Mouse (Mus musculus) adrenal gland, postnatal 4 days (tissue): ENCODE data around the gene Mapkbp1. TPM values are rescaled to one million over a fixed set of nuclear protein-coding genes. Genes with fewer than 3 reads are reported as not detected.

ENCODE experiments used
- DNase-seq, 2 experiments: peaks; one replicate each; pipeline ENCODE4 v3.0.0; 2021 to 2022; ENCODE audit warnings: low spot score in 2 of 2, mixed read lengths in 2 of 2
- long read RNA-seq, 2 experiments: library from polyadenylated mRNA; stranded (forward); transcript quantifications; one replicate each; pipeline ENCODE4 v2.0.0; 2021
- total RNA-seq, 2 experiments: library from RNA; stranded (reverse); gene quantifications; 2 replicates each; pipeline ENCODE4 v1.2.3; 2021

Mapkbp1 gene
- 10 to 100 TPM; 25.3 to 27.2 TPM for total RNA-seq
- long read RNA-seq, experiment 1, partial matches to known transcripts = 4 of 7 reads
- long read RNA-seq, experiment 1, other reads (novel, unspliced or antisense) = 3 of 7 reads
- long read RNA-seq, experiment 2, partial matches to known transcripts = 2 of 2 reads
- long read RNA-seq, experiment 2, other reads (novel, unspliced or antisense) = 0 of 2 reads

GRCm38 (mm10) chr2:119972537-119972879 is at the start of gene Mapkbp1:
TSS of gene Mapkbp1 (plus strand) at chr2:119972699.
- DNase-seq = no peak

- no peak for DNase-seq
These were observed 1.9 kb upstream of the Mapkbp1 start for GRCm38 (mm10) chr2:119970571-119970970.

GRCm38 (mm10) chr2:119971316-119971715 is 1.2 kb upstream of the Mapkbp1 start:
- no peak for DNase-seq

DNA sequence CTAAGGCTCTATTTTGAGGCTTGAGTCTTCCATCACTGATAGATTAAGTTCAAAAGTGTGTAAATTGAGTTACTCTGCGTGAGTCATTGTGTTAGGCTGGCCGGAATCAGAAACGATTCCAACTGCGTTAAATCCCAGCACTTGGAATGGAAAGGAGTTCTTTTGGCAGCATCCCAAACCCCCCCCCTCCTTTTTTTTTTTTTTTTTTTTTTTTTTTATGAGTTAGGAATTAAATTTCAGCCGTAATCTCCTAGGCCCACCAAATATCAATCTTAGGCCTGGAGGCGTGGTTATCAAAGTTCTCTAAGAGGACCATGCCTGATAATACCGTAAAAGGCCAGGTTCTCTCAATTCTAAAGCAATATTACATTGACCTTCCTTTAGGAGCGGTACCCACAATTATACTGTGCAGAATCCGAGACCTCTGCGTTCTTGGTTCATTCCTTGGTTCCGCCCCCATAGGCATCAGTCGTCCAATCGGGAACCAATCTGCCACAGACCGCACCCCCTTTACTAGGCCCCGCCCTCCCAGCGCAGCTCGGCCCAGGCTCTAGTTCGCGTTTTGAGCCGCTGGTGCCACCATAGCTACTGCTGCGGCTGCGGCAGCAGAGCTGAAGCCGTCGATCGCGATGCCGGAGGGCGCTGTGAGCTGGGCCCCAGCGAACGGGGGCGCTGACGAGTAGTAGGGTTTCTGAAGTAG is 512 bp upstream of the Mapkbp1 start:
- peak; percentile 81 to 89 for DNase-seq

- DNase-seq = no peak
These were observed 8.0 kb downstream of the Mapkbp1 start for GRCm38 (mm10) chr2:119980343-119980986.

GRCm38 (mm10) chr2:119981631-119982030 is 9.1 kb downstream of the Mapkbp1 start:
- no peak for DNase-seq

DNA sequence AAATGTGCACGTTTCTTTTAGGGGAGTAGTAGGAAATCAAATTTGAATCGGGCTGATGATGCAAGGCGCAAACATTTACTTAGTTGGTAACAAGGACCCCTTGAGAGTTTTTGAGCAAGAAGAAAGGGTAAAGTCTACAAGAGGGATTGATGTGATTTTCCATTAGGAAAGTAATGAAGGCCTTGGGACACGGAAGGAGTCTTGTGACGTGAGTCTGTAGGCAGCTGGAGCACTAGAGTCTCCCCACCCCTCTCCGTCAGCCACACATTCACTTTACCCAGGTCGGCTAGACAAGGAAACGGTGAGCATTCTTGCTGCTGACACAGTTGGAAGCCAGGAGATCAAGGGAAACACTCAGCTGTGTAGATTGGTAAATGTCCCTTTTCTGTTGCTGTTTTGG is 13.4 kb downstream of the Mapkbp1 start:
- DNase-seq = no peak

DNA sequence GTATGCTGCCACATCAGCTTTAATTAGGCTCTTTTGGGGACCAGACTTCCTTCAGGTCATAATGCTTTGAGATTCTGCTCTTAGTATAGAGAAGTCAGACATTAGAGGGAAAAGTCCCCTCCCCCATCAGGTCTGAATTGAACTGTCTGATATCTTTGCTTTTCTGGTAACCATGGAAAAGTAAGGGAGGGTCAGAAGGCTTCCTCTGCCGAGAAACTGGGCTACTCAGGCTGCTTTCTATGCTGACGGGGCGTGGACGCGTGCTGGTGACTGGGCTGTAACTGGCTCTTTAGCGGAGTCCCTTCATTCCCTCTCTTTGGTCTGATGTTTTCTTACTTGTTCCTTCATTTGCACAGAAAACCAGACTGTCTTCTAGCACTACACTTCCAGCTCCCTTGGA is 13.9 kb downstream of the Mapkbp1 start:
- no peak for DNase-seq

- no peak for DNase-seq
These were observed 14.9 kb downstream of the Mapkbp1 start for GRCm38 (mm10) chr2:119987441-119987840.

DNA sequence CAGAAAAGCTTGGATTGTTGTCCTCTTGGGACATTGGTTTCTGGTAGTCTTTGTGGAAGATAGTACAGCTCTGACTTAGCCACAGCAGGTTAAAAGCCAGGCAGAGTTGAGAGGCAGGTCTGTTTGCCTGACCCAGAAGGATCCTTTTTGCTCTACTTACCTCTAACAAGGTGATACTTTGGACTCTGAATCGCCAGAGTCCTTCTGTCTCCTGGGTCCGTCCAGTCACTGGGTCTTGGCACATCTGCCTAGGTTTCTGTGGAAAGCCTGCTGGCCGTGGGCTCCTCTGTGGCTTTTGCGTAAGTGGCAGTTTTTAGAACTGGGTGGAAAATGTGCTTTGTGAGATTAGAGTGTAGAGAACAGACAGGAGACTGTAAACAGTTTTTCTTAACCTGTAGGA is 16.5 kb downstream of the Mapkbp1 start:
- no peak for DNase-seq

GRCm38 (mm10) chr2:119990881-119991280 is 18.4 kb downstream of the Mapkbp1 start:
- DNase-seq = no peak

- DNase-seq = no peak
These were observed 19.9 kb downstream of the Mapkbp1 start for GRCm38 (mm10) chr2:119992349-119992748.

DNA sequence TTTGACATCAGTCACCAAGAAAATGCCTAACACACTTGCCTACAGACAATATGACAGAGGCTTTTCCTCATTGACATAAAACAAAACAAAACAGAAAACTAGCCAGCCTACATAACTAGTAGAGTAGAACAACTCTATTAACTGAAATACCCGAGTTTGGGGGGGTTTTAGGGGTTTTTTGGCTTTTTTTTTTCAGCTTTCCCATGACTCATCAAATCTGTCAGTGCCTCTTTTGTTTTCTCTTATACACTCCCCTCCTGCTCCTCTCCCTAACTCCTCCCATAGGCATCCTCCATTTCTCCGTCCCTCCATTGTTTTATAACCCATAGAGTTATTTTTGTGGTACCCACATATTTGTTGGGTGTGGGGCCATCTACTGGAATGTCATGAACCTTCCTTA is 21.0 kb downstream of the Mapkbp1 start:
- no peak for DNase-seq

DNA sequence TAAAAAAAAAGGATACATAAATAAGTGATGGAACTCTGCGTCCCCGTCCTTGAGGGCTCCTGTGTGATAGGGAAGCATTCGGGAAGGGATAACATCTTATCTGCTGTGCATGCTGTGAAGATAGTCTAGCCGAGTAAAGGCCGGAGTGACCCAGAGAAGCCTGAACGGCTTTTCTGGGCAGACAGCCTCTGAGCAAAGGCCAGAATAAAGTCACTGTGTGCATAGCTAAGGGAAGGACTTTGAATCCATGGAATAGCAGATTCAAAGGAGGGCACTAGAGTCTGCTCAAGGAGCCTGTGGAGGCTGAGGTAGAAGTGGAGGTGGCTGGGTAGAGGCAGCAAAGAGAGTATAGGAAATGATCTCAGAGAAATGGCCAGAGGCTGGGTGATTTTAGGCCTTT is 22.3 kb downstream of the Mapkbp1 start:
- DNase-seq = no peak

DNA sequence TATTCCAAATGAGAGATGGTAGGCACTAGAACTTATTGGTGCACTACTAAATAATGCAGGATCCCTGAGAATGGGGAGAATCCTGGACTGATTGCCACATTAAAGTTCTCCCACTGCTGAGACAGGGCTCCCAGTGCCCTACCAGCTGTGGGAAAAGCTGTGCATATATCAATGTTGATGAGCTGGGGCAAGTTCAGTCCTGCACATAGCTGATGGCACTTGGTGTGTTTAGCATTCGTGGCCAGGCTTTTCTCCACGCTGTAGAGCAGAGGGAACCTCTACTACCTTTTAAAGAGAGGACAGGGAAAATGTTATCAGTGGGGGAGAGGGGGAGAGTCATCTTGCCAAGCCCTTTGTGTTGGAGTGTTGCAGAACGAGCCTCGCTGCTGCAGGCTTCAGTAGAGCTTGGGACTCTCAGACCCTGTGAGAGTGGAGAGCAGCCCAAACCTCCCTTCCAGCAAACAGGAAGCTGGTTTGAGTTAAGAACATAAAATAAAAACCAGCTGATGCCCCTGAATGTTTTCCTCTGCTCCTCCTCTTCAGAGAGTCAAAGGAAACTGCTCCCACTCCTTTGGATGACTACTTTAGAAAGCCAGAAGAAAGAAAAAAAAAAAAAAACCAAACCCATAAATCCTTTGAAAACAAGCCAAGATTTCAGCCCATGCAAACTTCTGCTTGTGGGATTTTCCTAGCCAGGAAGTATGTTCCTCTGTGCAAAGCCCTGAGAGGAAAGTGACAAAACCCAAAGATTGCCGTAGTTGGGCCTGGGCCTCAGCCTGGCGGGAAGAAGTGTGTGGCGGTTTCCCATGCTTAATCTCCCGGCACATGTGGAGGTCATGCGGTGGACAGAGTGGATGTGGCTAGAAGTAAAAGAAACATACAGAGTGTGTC is 23.1 kb downstream of the Mapkbp1 start:
- no peak for DNase-seq

- no peak for DNase-seq
These were observed 24.9 kb downstream of the Mapkbp1 start for GRCm38 (mm10) chr2:119997354-119997753.

DNA sequence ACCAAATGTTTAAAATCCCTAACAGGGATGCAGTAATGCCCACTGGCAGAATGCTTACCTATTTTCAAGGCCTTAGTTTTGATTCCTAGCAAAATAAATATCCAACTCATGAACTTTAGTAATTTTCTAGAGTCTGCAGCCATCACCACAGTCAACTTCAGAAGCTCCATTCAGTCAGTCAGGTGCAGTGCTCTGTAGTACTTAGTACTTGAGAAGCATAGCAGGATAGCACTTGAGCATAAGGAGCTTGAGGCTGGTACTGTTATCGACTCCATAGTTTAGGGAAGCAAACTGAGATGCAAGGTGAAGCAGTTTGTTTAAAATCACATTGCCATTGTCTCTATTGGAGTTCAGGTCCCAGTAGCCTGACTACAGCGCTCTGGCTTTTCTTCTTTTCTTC is 27.2 kb downstream of the Mapkbp1 start:
- no peak for DNase-seq

DNA sequence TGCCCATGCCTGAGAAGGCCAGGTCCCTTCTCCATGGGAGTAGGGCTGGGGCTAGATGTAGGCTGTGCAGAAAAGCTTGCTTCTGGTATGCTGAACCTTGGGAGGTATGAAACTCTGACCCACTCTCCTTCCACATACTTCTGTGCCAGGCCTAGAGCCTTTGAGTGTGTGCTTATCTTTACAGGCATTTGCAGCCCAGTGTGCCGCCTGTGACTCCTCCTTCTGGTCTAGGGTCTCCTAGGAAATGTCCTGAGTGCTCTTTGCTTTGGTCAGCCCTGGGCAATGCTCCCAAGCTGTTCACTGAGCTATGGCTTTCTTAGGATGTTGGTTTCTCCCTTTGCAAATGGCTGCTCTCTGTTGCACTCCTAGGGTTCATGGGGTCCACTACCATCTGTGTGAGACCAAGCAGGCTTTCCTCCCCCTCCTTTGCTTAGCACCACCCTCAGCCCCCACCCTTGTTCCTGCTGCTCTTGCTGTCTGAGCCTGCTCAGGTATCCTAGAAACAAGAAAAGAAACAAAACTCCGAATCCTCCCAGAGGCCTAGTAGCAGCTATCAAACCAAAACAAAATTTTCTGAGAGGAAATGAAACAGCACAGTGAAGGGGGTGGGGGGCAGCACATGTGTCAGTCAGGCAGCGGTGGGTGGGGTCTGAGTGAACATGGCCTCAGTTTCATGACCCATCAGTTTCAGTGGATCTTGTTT is 28.5 kb downstream of the Mapkbp1 start:
- DNase-seq = no peak

- no peak for DNase-seq
These were observed 29.5 kb downstream of the Mapkbp1 start for GRCm38 (mm10) chr2:120001956-120002355.

GRCm38 (mm10) chr2:120003970-120004369 is 31.5 kb downstream of the Mapkbp1 start:
- DNase-seq = no peak

GRCm38 (mm10) chr2:120006696-120007095 is 34.2 kb downstream of the Mapkbp1 start:
- no peak for DNase-seq
